Mouse (Mus musculus) spleen, adult 2 months (tissue): ENCODE measurements around the gene Tef. TPM values are rescaled to one million over a fixed set of nuclear protein-coding genes. Genes with fewer than 3 reads are reported as not detected.

Experiments used
- DNase-seq, 2 experiments: peaks; one replicate each; pipeline versions ENCODE4 v3.0.0 to v3.0.0-alpha.2; 2012 to 2021; ENCODE audit warnings: low spot score in 2 of 2, low read depth in 1 of 2
- H3K27ac ChIP-seq: fragments of 200-500 bp; 2 replicates; pipeline ENCODE4 v1.5.1; 2012; ENCODE audit warnings: low read length, inconsistent platforms; ENCODE audit not compliant: insufficient read depth
- H3K27me3 ChIP-seq: fragments of 200-500 bp; 2 replicates; pipeline ENCODE4 v1.6.1; 2012; ENCODE audit warnings: mild to moderate bottlenecking, moderate library complexity, low read length, inconsistent platforms; ENCODE audit not compliant: control insufficient read depth, insufficient read depth
- H3K36me3 ChIP-seq: fragments of 200-500 bp; 2 replicates; pipeline ENCODE4 v1.6.1; 2012; ENCODE audit warnings: mild to moderate bottlenecking, low read length, inconsistent platforms; ENCODE audit not compliant: control insufficient read depth, insufficient read depth
- H3K4me1 ChIP-seq: fragments of 200-500 bp; 2 replicates; pipeline ENCODE4 v1.6.1; 2011; ENCODE audit warnings: inconsistent platforms; ENCODE audit not compliant: control insufficient read depth, insufficient read depth, insufficient read length
- H3K4me3 ChIP-seq: fragments of 200-500 bp; 2 replicates; pipeline ENCODE4 v1.5.1; 2011; ENCODE audit warnings: mild to moderate bottlenecking, inconsistent platforms; ENCODE audit not compliant: insufficient read depth, insufficient read length; ENCODE audit errors: extremely low read depth
- CTCF ChIP-seq: fragments of 200-500 bp; IDR thresholded peaks from 2 replicates; pipeline ENCODE4 v1.5.1; 2011; ENCODE audit warnings: mild to moderate bottlenecking, inconsistent platforms; ENCODE audit not compliant: insufficient read depth, insufficient read length, insufficient replicate concordance; ENCODE audit errors: extremely low read depth
- POLR2A ChIP-seq: fragments of 200-500 bp; IDR thresholded peaks from 2 replicates; pipeline ENCODE4 v1.6.1; 2011; ENCODE audit warnings: low read depth, low read length, inconsistent platforms
- WGBS: fragments of 180-500 bp; shearing (Covaris S2); methylation state at CpG from one replicate; pipeline ENCODE4 v1.1.7; 2018; 5-methylcytosine and 5-hydroxymethylcytosine counted together
- polyA plus RNA-seq: library from polyadenylated mRNA; depleted of rRNA; stranded (reverse); fragments of >200 nt; gene quantifications from 2 replicates; pipeline ENCODE4 v1.2.3, GENCODE M21; 2012; rRNA removed

Tef gene
- 21.2 and 21.9 TPM in 2 replicates for polyA plus RNA-seq

DNA sequence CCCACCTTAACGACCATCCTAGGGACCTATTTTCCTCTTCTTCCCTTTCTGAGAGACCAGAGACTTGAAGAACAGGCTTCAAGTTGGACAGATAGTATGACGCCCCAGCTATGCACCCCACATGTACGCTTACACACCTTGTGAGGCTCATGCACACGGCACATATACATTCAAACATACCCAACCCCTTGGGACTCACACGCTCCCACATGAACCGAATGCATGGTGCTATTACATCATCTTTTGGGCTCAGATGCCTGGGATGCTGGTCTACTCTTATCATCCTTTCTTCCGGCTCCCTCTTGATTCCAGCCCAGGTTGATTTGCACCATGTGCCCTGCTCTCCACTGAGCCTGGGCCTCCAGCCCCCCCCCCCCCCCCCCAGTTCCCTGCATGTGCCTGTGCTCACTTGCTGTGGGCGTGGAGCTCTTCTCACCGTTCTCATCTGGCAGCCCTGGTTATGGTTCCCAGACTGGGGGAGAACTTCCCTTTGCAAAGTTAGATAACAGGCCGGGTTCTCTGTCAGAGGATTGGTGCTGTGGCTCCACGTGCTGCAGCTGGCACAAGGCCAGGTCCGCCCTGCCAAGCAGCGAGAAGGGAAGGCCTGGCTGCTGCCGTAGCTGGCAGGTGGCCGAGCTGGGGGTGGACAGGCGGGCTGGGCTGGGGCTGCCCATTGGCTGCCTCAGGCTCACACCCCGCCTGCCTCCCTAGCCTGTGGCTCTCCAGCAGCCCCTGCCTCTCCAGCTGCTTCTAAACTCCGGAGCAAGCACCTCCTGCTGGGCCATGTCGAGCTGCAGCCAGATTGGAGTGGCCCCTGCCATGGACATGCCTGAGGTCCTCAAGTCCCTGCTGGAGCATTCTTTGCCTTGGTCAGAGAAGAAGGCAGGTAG is at the start of gene Tef:
Gene Tef, plus strand, starts transcription at position 421 of the 890 bp plus-strand sequence.
- H3K27me3 ChIP-seq = no peaks in the 10 kb centered on the region
- no peaks in the 10 kb centered on the region for H3K36me3 ChIP-seq
- TF ChIP-seq CTCF (no peak), POLR2A (no peak)
- peak within 1 kb of the TSS; percentile 44 for H3K27ac ChIP-seq
- WGBS = 15% methylated on average over 19 of the region's 19 CpGs
- peak within 1 kb of the TSS; percentile 52; the same call in 1 of the 2 replicates for H3K4me3 ChIP-seq
- peak; percentile 62 to 82 for DNase-seq
- H3K4me1 ChIP-seq = peaks cover 8% of the 10 kb centered on the region

DNA sequence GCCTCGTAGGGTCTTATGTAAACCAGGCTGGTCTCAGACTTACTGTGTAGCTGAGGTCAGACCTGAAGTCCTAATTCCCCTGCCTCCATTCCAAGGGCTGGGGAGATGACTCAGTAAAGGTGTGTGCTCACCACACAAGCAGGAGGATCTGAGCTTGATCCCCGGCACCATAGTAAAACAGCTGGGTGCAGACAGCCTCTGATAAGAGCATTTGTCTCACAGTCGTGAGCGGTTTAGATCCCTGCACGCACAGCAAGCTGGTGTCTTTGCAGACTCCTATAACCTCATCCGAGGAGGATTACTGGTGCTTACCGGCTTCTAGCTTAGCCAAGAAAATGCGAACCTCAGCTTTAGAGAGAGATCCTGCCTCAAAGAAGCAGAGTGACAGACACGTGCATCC is 48.6 kb upstream of the Tef start:
- 93% methylated on average over 9 of the region's 9 CpGs for WGBS
- TF ChIP-seq CTCF (no peak), POLR2A (no peak)
- Histone ChIP-seq H3K27ac (no peak overlapping the region), H3K4me3 (no peak overlapping the region), H3K4me1 (no peaks in the 10 kb centered on the region), H3K36me3 (no peaks in the 10 kb centered on the region), H3K27me3 (no peaks in the 10 kb centered on the region)
- no peak for DNase-seq

GRCm38 (mm10) chr15:81758701-81759100 is 43.5 kb upstream of the Tef start:
- 84% methylated on average over 5 of the region's 5 CpGs for WGBS
- no peaks in the 10 kb centered on the region for H3K4me1 ChIP-seq
- no peak for TF ChIP-seq POLR2A

DNA sequence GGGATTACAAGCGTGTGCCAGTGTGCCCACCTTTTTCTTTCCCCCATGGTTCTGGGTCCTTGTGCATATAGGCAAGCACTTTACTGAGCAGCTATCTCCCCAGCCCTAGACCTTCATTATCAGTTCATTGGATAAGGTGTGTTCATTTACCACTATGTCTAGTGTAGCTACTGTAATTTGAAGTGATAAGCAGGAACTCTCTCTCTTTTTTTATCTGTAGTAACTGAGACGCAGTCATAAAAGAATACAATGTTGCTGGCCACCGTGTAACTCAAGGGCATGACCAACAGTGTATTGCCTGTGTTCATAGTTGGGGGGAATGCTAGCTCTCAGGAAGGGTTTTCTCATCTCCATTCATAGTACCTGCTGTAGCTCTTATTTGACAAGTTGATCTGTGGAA is 42.7 kb upstream of the Tef start:
- DNase-seq = no peak
- no peak overlapping the region for H3K4me3 ChIP-seq
- no peaks in the 10 kb centered on the region for H3K27me3 ChIP-seq
- H3K36me3 ChIP-seq = no peaks in the 10 kb centered on the region
- 82% methylated on average over 3 of the region's 3 CpGs for WGBS
- no peak overlapping the region for H3K27ac ChIP-seq
- no peaks in the 10 kb centered on the region for H3K4me1 ChIP-seq
- TF ChIP-seq POLR2A = no peak
- TF ChIP-seq CTCF = no peak

More at GRCm38 (mm10) chr15:81758701-81759100, 43.5 kb upstream of the Tef start:
- no peak overlapping the region for H3K4me3 ChIP-seq
- DNase-seq = no peak
- H3K36me3 ChIP-seq = no peaks in the 10 kb centered on the region
- H3K27me3 ChIP-seq = no peaks in the 10 kb centered on the region
- H3K27ac ChIP-seq = no peak overlapping the region

- no peak for DNase-seq
- Histone ChIP-seq H3K27me3 (no peaks in the 10 kb centered on the region), H3K4me3 (no peak overlapping the region), H3K4me1 (no peaks in the 10 kb centered on the region), H3K36me3 (no peaks in the 10 kb centered on the region), H3K27ac (no peak overlapping the region)
- no peak for TF ChIP-seq POLR2A
- no peak for TF ChIP-seq CTCF
- WGBS = 95% methylated on average over 5 of the region's 5 CpGs
These were observed 41.7 kb upstream of the Tef start for GRCm38 (mm10) chr15:81760361-81761079.

- TF ChIP-seq POLR2A (no peak), CTCF (no peak)
- no peak overlapping the region for H3K4me3 ChIP-seq
- H3K36me3 ChIP-seq = no peaks in the 10 kb centered on the region
- no peak overlapping the region for H3K27ac ChIP-seq
- 94% methylated on average over 7 of the region's 7 CpGs for WGBS
- no peaks in the 10 kb centered on the region for H3K4me1 ChIP-seq
- H3K27me3 ChIP-seq = no peaks in the 10 kb centered on the region
- no peak for DNase-seq
These were observed 40.8 kb upstream of the Tef start for GRCm38 (mm10) chr15:81761381-81761780.

GRCm38 (mm10) chr15:81761959-81762358 is 40.3 kb upstream of the Tef start:
- H3K27me3 ChIP-seq = no peaks in the 10 kb centered on the region
- WGBS = 92% methylated on average over 3 of the region's 3 CpGs
- TF ChIP-seq POLR2A (no peak), CTCF (no peak)
- no peaks in the 10 kb centered on the region for H3K4me1 ChIP-seq
- no peak for DNase-seq
- no peaks in the 10 kb centered on the region for H3K36me3 ChIP-seq
- H3K27ac ChIP-seq = no peak overlapping the region
- H3K4me3 ChIP-seq = no peak overlapping the region
